Mouse (Mus musculus): Measurements from ENCODE around the gene Hsd3b7.
"Not testable (repeated sequence)": the region's sequence is repeated elsewhere in the genome, so short reads cannot be mapped to it uniquely, and the experiment has no call there.

Hsd3b7 gene

GRCm38 (mm10) chr7:127817053-127817452 lies 16.6 kb downstream of the Hsd3b7 start:
- DNase-seq (ENCODE audit: low read depth) = no peak

GRCm38 (mm10) chr7:127817776-127818175 lies 17.4 kb downstream of the Hsd3b7 start:
- no peak for DNase-seq (ENCODE audit: low read depth)

- DNase-seq (ENCODE audit: low read depth) = no peak
These were observed 20.6 kb downstream of the Hsd3b7 start for GRCm38 (mm10) chr7:127820836-127821509.

GRCm38 (mm10) chr7:127822494-127822893 lies 22.1 kb downstream of the Hsd3b7 start:
- DNase-seq (ENCODE audit: low read depth) = no peak

GRCm38 (mm10) chr7:127823236-127824171 lies 23.1 kb downstream of the Hsd3b7 start:
- no peak for DNase-seq (ENCODE audit: low read depth)

GRCm38 (mm10) chr7:127824176-127824871 lies 23.9 kb downstream of the Hsd3b7 start, which contains the start of the genes Stx4a and Stx1b:
Stx4a (plus strand) TSS chr7:127824294.
Stx1b (minus strand) TSS chr7:127824549.
- no peak for DNase-seq (ENCODE audit: low read depth)

GRCm38 (mm10) chr7:127835550-127835949 lies 35.1 kb downstream of the Hsd3b7 start:
- no peak for DNase-seq (ENCODE audit: low read depth)

- DNase-seq (ENCODE audit: low read depth) = no peak
These were observed 37.1 kb downstream of the Hsd3b7 start for GRCm38 (mm10) chr7:127837473-127837872.

- DNase-seq (ENCODE audit: low read depth) = not testable (repeated sequence)
These were observed 37.5 kb downstream of the Hsd3b7 start for GRCm38 (mm10) chr7:127837878-127838277.

GRCm38 (mm10) chr7:127840031-127840430 lies 39.6 kb downstream of the Hsd3b7 start:
- DNase-seq (ENCODE audit: low read depth) = not testable (repeated sequence)

- DNase-seq (ENCODE audit: low read depth) = no peak
These were observed 40.5 kb downstream of the Hsd3b7 start for GRCm38 (mm10) chr7:127840886-127841285.

GRCm38 (mm10) chr7:127841340-127842000 lies 41.1 kb downstream of the Hsd3b7 start:
- DNase-seq (ENCODE audit: low read depth) = peak; percentile 81

GRCm38 (mm10) chr7:127842001-127842718 lies 41.8 kb downstream of the Hsd3b7 start:
- DNase-seq (ENCODE audit: low read depth) = peak; percentile 78

- DNase-seq (ENCODE audit: low read depth) = no peak
These were observed 49.8 kb downstream of the Hsd3b7 start for GRCm38 (mm10) chr7:127849973-127850875.

- DNase-seq (ENCODE audit: low read depth) = no peak
These were observed 50.5 kb downstream of the Hsd3b7 start for GRCm38 (mm10) chr7:127850906-127851305.
